Comparison of ENCODE assay signal across 22 mouse cellular contexts in genomic region chr6:112492656-112493055, GRCm38 (mm10). TPM values are rescaled to one million over a fixed set of nuclear protein-coding genes. Genes with fewer than 3 reads are reported as not detected.
"Had no signal": no experiment of that assay in that cellular context is flagged by ENCODE, and none has a peak within 500 bp of the region (broad histone marks: within the 10 kb centered on the region; RNA-seq: fewer than 3 reads in every experiment).

No protein-coding gene starts in this region.

- DNase-seq: lung, adult 18-20 months; lung, embryonic 14.5 days; lung, postnatal 10 days; lung, postnatal 4 days; midbrain, embryonic 14.5 days; retina, postnatal 1 day; right cerebral cortex, adult 18-20 months; right cerebral cortex, postnatal 25 days; right cerebral cortex, postnatal 4 days; spleen, adult 18-20 months; thymus, adult 2 months; thymus, postnatal 25 days; thymus, postnatal 4 days had no signal

- H3K27ac ChIP-seq: liver, embryonic 12.5 days; liver, embryonic 14.5 days; midbrain, embryonic 12.5 days; neural tube, embryonic 13.5 days; neural tube, embryonic 15.5 days had no signal

- H3K4me3 ChIP-seq: liver, embryonic 12.5 days; midbrain, embryonic 12.5 days; myocyte; neural tube, embryonic 13.5 days; neural tube, embryonic 15.5 days had no signal

- H3K9ac ChIP-seq: liver, embryonic 12.5 days; liver, embryonic 14.5 days; lung, embryonic 14.5 days; midbrain, embryonic 12.5 days; neural tube, embryonic 13.5 days; neural tube, embryonic 15.5 days had no signal

- H3K36me3 ChIP-seq: liver, embryonic 12.5 days; midbrain, embryonic 12.5 days; neural tube, embryonic 13.5 days; neural tube, embryonic 15.5 days had no signal

RNA-seq across cellular contexts. Expression of gene Oxtr, which starts 2.9 kb away (rescaled TPM):
- total RNA-seq: megakaryocyte-erythroid progenitor cell, adult 5-6 weeks had no signal
- polyA plus RNA-seq: liver, embryonic 12.5 days had no signal

RNA-seq across cellular contexts. Expression of gene Cav3, which starts 33.4 kb away (rescaled TPM):
- total RNA-seq: megakaryocyte, adult 5-6 weeks; megakaryocyte-erythroid progenitor cell, adult 5-6 weeks had no signal
- polyA plus RNA-seq: liver, embryonic 14.5 days; midbrain, embryonic 12.5 days; midbrain, embryonic 14.5 days; stomach, embryonic 14.5 days had no signal
